Mouse (Mus musculus): ENCODE results near the gene Cpm. TPM values are rescaled to one million over a fixed set of nuclear protein-coding genes. Genes with fewer than 3 reads are reported as not detected.

The Cpm gene
- total and polyA plus RNA-seq, 2 experiments: 0.80 to 1.4 TPM

- 93% methylated on average over 15 of the region's 15 CpGs for WGBS
- Histone ChIP-seq H3K79me2 (ENCODE audit: control insufficient read depth, insufficient read depth, low read length) (no peaks in the 10 kb centered on the region), H3K36me3 (ENCODE audit: control insufficient read depth, insufficient read depth, low read length) (no peaks in the 10 kb centered on the region), H3K27ac (replicated peaks; ENCODE audit: insufficient read depth, low read depth, low read length) (no peak overlapping the region), H3K4me1 (ENCODE audit: control insufficient read depth, insufficient read depth, low read length) (no peaks in the 10 kb centered on the region), H3K4me3 (ENCODE audit: insufficient read depth, low read depth, low read length) (no peak overlapping the region), H3K9ac (ENCODE audit: low read depth, low read length) (no peak overlapping the region), H3K27me3 (ENCODE audit: control insufficient read depth, insufficient read depth, low read length) (no peaks in the 10 kb centered on the region)
- DNase-seq (ENCODE audit: extremely low read depth, low read depth, low spot score): no peak
- TF ChIP-seq POLR2A (IDR thresholded peaks at IDR 0.05; ENCODE audit: extremely low read depth, insufficient read depth, low read length) (no peak), CTCF (IDR thresholded peaks at IDR 0.05; ENCODE audit: low read depth, low read length) (no peak)
Observed at GRCm38 (mm10) chr10:117642491-117643262, 13.4 kb downstream of the Cpm start.

GRCm38 (mm10) chr10:117643302-117643701 is 14.0 kb downstream of the Cpm start:
- Histone ChIP-seq H3K4me1 (ENCODE audit: control insufficient read depth, insufficient read depth, low read length) (no peaks in the 10 kb centered on the region), H3K4me3 (ENCODE audit: insufficient read depth, low read depth, low read length) (no peak overlapping the region), H3K27me3 (ENCODE audit: control insufficient read depth, insufficient read depth, low read length) (no peaks in the 10 kb centered on the region), H3K9ac (ENCODE audit: low read depth, low read length) (no peak overlapping the region), H3K27ac (replicated peaks; ENCODE audit: insufficient read depth, low read depth, low read length) (no peak overlapping the region), H3K36me3 (ENCODE audit: control insufficient read depth, insufficient read depth, low read length) (no peaks in the 10 kb centered on the region), H3K79me2 (ENCODE audit: control insufficient read depth, insufficient read depth, low read length) (no peaks in the 10 kb centered on the region)
- DNase-seq (ENCODE audit: extremely low read depth, low read depth, low spot score): no peak
- 73% methylated on average over 6 of the region's 6 CpGs for WGBS
- TF ChIP-seq CTCF (IDR thresholded peaks at IDR 0.05; ENCODE audit: low read depth, low read length): no peak
- TF ChIP-seq POLR2A (IDR thresholded peaks at IDR 0.05; ENCODE audit: extremely low read depth, insufficient read depth, low read length): no peak

GRCm38 (mm10) chr10:117643711-117644428 is 14.6 kb downstream of the Cpm start:
- Histone ChIP-seq H3K9ac (ENCODE audit: low read depth, low read length) (no peak overlapping the region), H3K27ac (replicated peaks; ENCODE audit: insufficient read depth, low read depth, low read length) (no peak overlapping the region), H3K27me3 (ENCODE audit: control insufficient read depth, insufficient read depth, low read length) (no peaks in the 10 kb centered on the region), H3K79me2 (ENCODE audit: control insufficient read depth, insufficient read depth, low read length) (no peaks in the 10 kb centered on the region), H3K4me1 (ENCODE audit: control insufficient read depth, insufficient read depth, low read length) (no peaks in the 10 kb centered on the region), H3K4me3 (ENCODE audit: insufficient read depth, low read depth, low read length) (no peak overlapping the region), H3K36me3 (ENCODE audit: control insufficient read depth, insufficient read depth, low read length) (no peaks in the 10 kb centered on the region)
- TF ChIP-seq CTCF (IDR thresholded peaks at IDR 0.05; ENCODE audit: low read depth, low read length) (no peak), POLR2A (IDR thresholded peaks at IDR 0.05; ENCODE audit: extremely low read depth, insufficient read depth, low read length) (no peak)
- WGBS: 90% methylated on average over 12 of the region's 12 CpGs
- DNase-seq (ENCODE audit: extremely low read depth, low read depth, low spot score): no peak

GRCm38 (mm10) chr10:117644429-117644748 is 15.1 kb downstream of the Cpm start:
- no peaks in the 10 kb centered on the region for H3K36me3 ChIP-seq (ENCODE audit: control insufficient read depth, insufficient read depth, low read length)
- 92% methylated on average over 8 of the region's 8 CpGs for WGBS
- TF ChIP-seq POLR2A (IDR thresholded peaks at IDR 0.05; ENCODE audit: extremely low read depth, insufficient read depth, low read length) (no peak), CTCF (IDR thresholded peaks at IDR 0.05; ENCODE audit: low read depth, low read length) (no peak)

GRCm38 (mm10) chr10:117644828-117645227 is 15.5 kb downstream of the Cpm start:
- Histone ChIP-seq H3K36me3 (ENCODE audit: control insufficient read depth, insufficient read depth, low read length) (no peaks in the 10 kb centered on the region), H3K79me2 (ENCODE audit: control insufficient read depth, insufficient read depth, low read length) (no peaks in the 10 kb centered on the region), H3K9ac (ENCODE audit: low read depth, low read length) (no peak overlapping the region), H3K4me1 (ENCODE audit: control insufficient read depth, insufficient read depth, low read length) (no peaks in the 10 kb centered on the region), H3K27ac (replicated peaks; ENCODE audit: insufficient read depth, low read depth, low read length) (no peak overlapping the region), H3K27me3 (ENCODE audit: control insufficient read depth, insufficient read depth, low read length) (no peaks in the 10 kb centered on the region), H3K4me3 (ENCODE audit: insufficient read depth, low read depth, low read length) (no peak overlapping the region)
- TF ChIP-seq CTCF (IDR thresholded peaks at IDR 0.05; ENCODE audit: low read depth, low read length) (no peak), POLR2A (IDR thresholded peaks at IDR 0.05; ENCODE audit: extremely low read depth, insufficient read depth, low read length) (no peak)
- WGBS: 89% methylated on average over 11 of the region's 11 CpGs
- DNase-seq (ENCODE audit: extremely low read depth, low read depth, low spot score): no peak

More at GRCm38 (mm10) chr10:117644429-117644748, 15.1 kb downstream of the Cpm start:
- DNase-seq (ENCODE audit: extremely low read depth, low read depth, low spot score): no peak
- no peaks in the 10 kb centered on the region for H3K4me1 ChIP-seq (ENCODE audit: control insufficient read depth, insufficient read depth, low read length)
- H3K79me2 ChIP-seq (ENCODE audit: control insufficient read depth, insufficient read depth, low read length): no peaks in the 10 kb centered on the region
- no peaks in the 10 kb centered on the region for H3K27me3 ChIP-seq (ENCODE audit: control insufficient read depth, insufficient read depth, low read length)
- no peak overlapping the region for H3K9ac ChIP-seq (ENCODE audit: low read depth, low read length)
- no peak overlapping the region for H3K4me3 ChIP-seq (ENCODE audit: insufficient read depth, low read depth, low read length)
- H3K27ac ChIP-seq (replicated peaks; ENCODE audit: insufficient read depth, low read depth, low read length): no peak overlapping the region

All from liver, adult 2 months (tissue).